Mouse (Mus musculus) CH12.LX (cell line): Measurements from ENCODE around the gene Slc31a1.

ENCODE experiments used
- CHD2 ChIP-seq: IDR thresholded peaks from 2 replicates; pipeline ENCODE4 v1.6.1; 2011; ENCODE audit warnings: low read length, improper control_type of control experiment
- CTCF ChIP-seq, 2 experiments: IDR thresholded peaks in 1 of 2; conservative IDR thresholded peaks in 1 of 2; 2 replicates each; pipeline ENCODE4 v1.5.1; 2011 to 2012; ENCODE audit warnings: low read depth in 2 of 2, low read length in 2 of 2, improper control_type of control experiment in 1 of 2, inconsistent platforms in 1 of 2, mild to moderate bottlenecking in 1 of 2, moderate library complexity in 1 of 2
- E2F4 ChIP-seq: IDR thresholded peaks from 2 replicates; pipeline ENCODE4 v1.6.1; 2011; ENCODE audit warnings: low read depth, low read length, improper control_type of control experiment; ENCODE audit not compliant: insufficient replicate concordance
- ETS1 ChIP-seq: conservative IDR thresholded peaks from 2 replicates; pipeline ENCODE4 v1.6.1; 2012; ENCODE audit warnings: low read depth, mild to moderate bottlenecking, inconsistent platforms, low read length, improper control_type of control experiment, moderate library complexity
- HCFC1 ChIP-seq: IDR thresholded peaks from 2 replicates; pipeline ENCODE4 v1.6.1; 2012; ENCODE audit warnings: low read depth, mild to moderate bottlenecking, inconsistent platforms, low read length, improper control_type of control experiment
- MAX ChIP-seq: IDR thresholded peaks from 2 replicates; pipeline ENCODE4 v1.6.1; 2011; ENCODE audit warnings: low read length, improper control_type of control experiment
- MAZ ChIP-seq: IDR thresholded peaks from 2 replicates; pipeline ENCODE4 v1.6.1; 2012; ENCODE audit warnings: low read depth, mild to moderate bottlenecking, inconsistent platforms, low read length, improper control_type of control experiment, moderate library complexity
- MXI1 ChIP-seq: IDR thresholded peaks from 2 replicates; pipeline ENCODE4 v1.6.1; 2011; ENCODE audit warnings: mild to moderate bottlenecking, low read depth, low read length, improper control_type of control experiment
- POLR2A ChIP-seq: IDR thresholded peaks from 2 replicates; pipeline ENCODE4 v1.6.1; 2011; ENCODE audit warnings: low read depth, mild to moderate bottlenecking, improper control_type of control experiment, low read length
- POLR2AphosphoS2 ChIP-seq: IDR thresholded peaks from 2 replicates; pipeline ENCODE4 v1.6.1; 2011; ENCODE audit warnings: low read depth, low read length, improper control_type of control experiment
- SIN3A ChIP-seq: IDR thresholded peaks from 2 replicates; pipeline ENCODE4 v1.6.1; 2012; ENCODE audit warnings: low read length, improper control_type of control experiment, inconsistent platforms
- USF2 ChIP-seq: conservative IDR thresholded peaks from 2 replicates; pipeline ENCODE4 v1.6.1; 2011; ENCODE audit warnings: low read depth, low read length, improper control_type of control experiment
- ZNF384 ChIP-seq: IDR thresholded peaks from 2 replicates; pipeline ENCODE4 v1.6.1; 2012; ENCODE audit warnings: low read depth, low read length, improper control_type of control experiment, inconsistent platforms

DNA sequence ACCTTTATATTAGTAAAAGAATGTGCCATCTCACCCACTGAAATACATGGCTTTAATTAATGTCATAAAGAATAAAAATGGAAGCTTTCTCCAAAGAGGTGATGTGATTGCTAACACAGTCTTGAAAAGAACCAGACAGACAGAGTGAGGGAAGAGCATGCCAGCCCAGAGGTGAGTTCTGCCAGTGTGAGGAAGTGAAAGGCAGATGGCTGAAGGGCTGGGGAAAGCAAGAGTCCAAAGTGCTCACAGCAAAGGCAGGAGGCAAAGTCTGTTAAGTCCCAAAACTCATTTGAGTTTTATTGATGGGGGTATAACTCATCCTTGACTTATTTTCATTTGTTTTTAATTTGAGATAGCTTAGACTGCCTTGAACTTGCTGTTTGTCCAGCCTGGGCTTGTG, 70.2 kb downstream of the Slc31a1 start:
- TF ChIP-seq CTCF (conservative IDR thresholded peaks at IDR 0.05 in 1 of 2, IDR thresholded peaks at IDR 0.05 in 1 of 2; ENCODE audit: low read depth in 2 of 2, low read length in 2 of 2) (no peak), E2F4 (no peak), POLR2A (no peak), SIN3A (no peak), ZNF384 (no peak), ETS1 (no peak), HCFC1 (no peak), CHD2 (no peak), POLR2AphosphoS2 (no peak), USF2 (no peak), MAZ (no peak), MAX (no peak), MXI1 (peak; percentile 48; the same call in 1 of the 2 replicates)
